Mouse (Mus musculus): Measurements from ENCODE around the gene Foxr1. TPM values are rescaled to one million over a fixed set of nuclear protein-coding genes. Genes with fewer than 3 reads are reported as not detected.
"Not testable (repeated sequence)": the region's sequence is repeated elsewhere in the genome, so short reads cannot be mapped to it uniquely, and the experiment has no call there.

Gene Foxr1
- total RNA-seq, 1 experiment from 2014 or later, result not detected

- no peak for ATAC-seq (replicated peaks in 1 of 2; ENCODE audit: insufficient read depth in 1 of 2, low FRiP score in 2 of 2, low TSS enrichment in 1 of 2, low read depth in 1 of 2, poor library complexity in 2 of 2, severe bottlenecking in 2 of 2)
Measured at GRCm38 (mm10) chr9:44423576-44423975, 17.4 kb downstream of the Foxr1 start.

GRCm38 (mm10) chr9:44420280-44420898 is 20.5 kb downstream of the Foxr1 start:
- no peak; a peak in 1 of 4 replicates for ATAC-seq (replicated peaks in 1 of 2; ENCODE audit: insufficient read depth in 1 of 2, low FRiP score in 2 of 2, low TSS enrichment in 1 of 2, low read depth in 1 of 2, poor library complexity in 2 of 2, severe bottlenecking in 2 of 2)

- ATAC-seq (replicated peaks in 1 of 2; ENCODE audit: insufficient read depth in 1 of 2, low FRiP score in 2 of 2, low TSS enrichment in 1 of 2, low read depth in 1 of 2, poor library complexity in 2 of 2, severe bottlenecking in 2 of 2), result not testable (repeated sequence)
Measured at GRCm38 (mm10) chr9:44419730-44420129, 21.2 kb downstream of the Foxr1 start.

GRCm38 (mm10) chr9:44418519-44419385 is 22.2 kb downstream of the Foxr1 start, which contains the start of gene Ccdc84:
Gene Ccdc84, minus strand, starts transcription at chr9:44418569.
- ATAC-seq (replicated peaks in 1 of 2; ENCODE audit: insufficient read depth in 1 of 2, low FRiP score in 2 of 2, low TSS enrichment in 1 of 2, low read depth in 1 of 2, poor library complexity in 2 of 2, severe bottlenecking in 2 of 2), result no peak

- ATAC-seq (replicated peaks in 1 of 2; ENCODE audit: insufficient read depth in 1 of 2, low FRiP score in 2 of 2, low TSS enrichment in 1 of 2, low read depth in 1 of 2, poor library complexity in 2 of 2, severe bottlenecking in 2 of 2), result peak; percentile 87 to 95
Measured at GRCm38 (mm10) chr9:44417892-44418363, 23.0 kb downstream of the Foxr1 start.

GRCm38 (mm10) chr9:44417156-44417891 is 23.6 kb downstream of the Foxr1 start:
- no peak for ATAC-seq (replicated peaks in 1 of 2; ENCODE audit: insufficient read depth in 1 of 2, low FRiP score in 2 of 2, low TSS enrichment in 1 of 2, low read depth in 1 of 2, poor library complexity in 2 of 2, severe bottlenecking in 2 of 2)

- ATAC-seq (replicated peaks in 1 of 2; ENCODE audit: insufficient read depth in 1 of 2, low FRiP score in 2 of 2, low TSS enrichment in 1 of 2, low read depth in 1 of 2, poor library complexity in 2 of 2, severe bottlenecking in 2 of 2), result no peak
Measured at GRCm38 (mm10) chr9:44412781-44413180, 28.2 kb downstream of the Foxr1 start.

- no peak for ATAC-seq (replicated peaks in 1 of 2; ENCODE audit: insufficient read depth in 1 of 2, low FRiP score in 2 of 2, low TSS enrichment in 1 of 2, low read depth in 1 of 2, poor library complexity in 2 of 2, severe bottlenecking in 2 of 2)
Measured at GRCm38 (mm10) chr9:44412306-44412705, 28.6 kb downstream of the Foxr1 start.

GRCm38 (mm10) chr9:44411601-44412130 is 29.3 kb downstream of the Foxr1 start:
- ATAC-seq (replicated peaks in 1 of 2; ENCODE audit: insufficient read depth in 1 of 2, low FRiP score in 2 of 2, low TSS enrichment in 1 of 2, low read depth in 1 of 2, poor library complexity in 2 of 2, severe bottlenecking in 2 of 2), result no peak

- ATAC-seq (replicated peaks in 1 of 2; ENCODE audit: insufficient read depth in 1 of 2, low FRiP score in 2 of 2, low TSS enrichment in 1 of 2, low read depth in 1 of 2, poor library complexity in 2 of 2, severe bottlenecking in 2 of 2), result no peak
Measured at GRCm38 (mm10) chr9:44410647-44411336, 30.1 kb downstream of the Foxr1 start.

GRCm38 (mm10) chr9:44408693-44409092 is 32.2 kb downstream of the Foxr1 start:
- not testable (repeated sequence) for ATAC-seq (replicated peaks in 1 of 2; ENCODE audit: insufficient read depth in 1 of 2, low FRiP score in 2 of 2, low TSS enrichment in 1 of 2, low read depth in 1 of 2, poor library complexity in 2 of 2, severe bottlenecking in 2 of 2)

GRCm38 (mm10) chr9:44407752-44408097 is 33.2 kb downstream of the Foxr1 start:
- ATAC-seq (replicated peaks in 1 of 2; ENCODE audit: insufficient read depth in 1 of 2, low FRiP score in 2 of 2, low TSS enrichment in 1 of 2, low read depth in 1 of 2, poor library complexity in 2 of 2, severe bottlenecking in 2 of 2), result peak in 1 of 2 experiments; percentile 22; a peak in 1 of 4 replicates

- ATAC-seq (replicated peaks in 1 of 2; ENCODE audit: insufficient read depth in 1 of 2, low FRiP score in 2 of 2, low TSS enrichment in 1 of 2, low read depth in 1 of 2, poor library complexity in 2 of 2, severe bottlenecking in 2 of 2), result peak; percentile 94
Measured at GRCm38 (mm10) chr9:44406906-44407751, 33.8 kb downstream of the Foxr1 start, which contains the start of the genes Rps25 and Trappc4. Gene Rps25, plus strand, starts transcription at chr9:44407139. Gene Trappc4, minus strand, starts transcription at chr9:44407600.

- ATAC-seq (replicated peaks in 1 of 2; ENCODE audit: insufficient read depth in 1 of 2, low FRiP score in 2 of 2, low TSS enrichment in 1 of 2, low read depth in 1 of 2, poor library complexity in 2 of 2, severe bottlenecking in 2 of 2), result no peak
Measured at GRCm38 (mm10) chr9:44405011-44405410, 35.9 kb downstream of the Foxr1 start.

- no peak for ATAC-seq (replicated peaks in 1 of 2; ENCODE audit: insufficient read depth in 1 of 2, low FRiP score in 2 of 2, low TSS enrichment in 1 of 2, low read depth in 1 of 2, poor library complexity in 2 of 2, severe bottlenecking in 2 of 2)
Measured at GRCm38 (mm10) chr9:44401081-44401480, 39.9 kb downstream of the Foxr1 start.

- no peak for ATAC-seq (replicated peaks in 1 of 2; ENCODE audit: insufficient read depth in 1 of 2, low FRiP score in 2 of 2, low TSS enrichment in 1 of 2, low read depth in 1 of 2, poor library complexity in 2 of 2, severe bottlenecking in 2 of 2)
Measured at GRCm38 (mm10) chr9:44399795-44400114, 41.2 kb downstream of the Foxr1 start.
